Mouse (Mus musculus) limb, embryonic 14.5 days (tissue): ENCODE measurements around the gene Nipsnap3b. TPM values are rescaled to one million over a fixed set of nuclear protein-coding genes. Genes with fewer than 3 reads are reported as not detected.

ENCODE experiments used
- ATAC-seq: fragments of 200-750 bp; cut with Nextera tagmentation; 2 replicates; pipeline ENCODE4 v1.8.0; 2017; ENCODE audit warnings: low read depth, moderate number of reproducible peaks, moderate TSS enrichment; ENCODE audit not compliant: low FRiP score
- DNase-seq: peaks from one replicate; pipeline ENCODE4 v3.0.0-alpha.2; 2015; ENCODE audit warnings: low spot score
- H3K27ac ChIP-seq: fragments of 300-500 bp; sonication (generic); replicated peaks from 2 replicates; pipeline ENCODE4 v1.5.1; 2014; ENCODE audit warnings: low read depth, mild to moderate bottlenecking, low read length, moderate library complexity, mixed read lengths
- H3K27me3 ChIP-seq: fragments of 300-500 bp; sonication (generic); 2 replicates; pipeline ENCODE4 v1.6.1; 2014; ENCODE audit warnings: low read length, mixed read lengths; ENCODE audit not compliant: control insufficient read depth, insufficient read depth
- H3K36me3 ChIP-seq: fragments of 300-500 bp; sonication (generic); 2 replicates; pipeline ENCODE4 v1.6.1; 2014; ENCODE audit warnings: mild to moderate bottlenecking, low read length, moderate library complexity, mixed read lengths; ENCODE audit not compliant: control insufficient read depth, insufficient read depth
- H3K4me1 ChIP-seq: fragments of 300-500 bp; sonication (generic); 2 replicates; pipeline ENCODE4 v1.6.1; 2014; ENCODE audit warnings: antibody characterized with exemption, low read length, mixed read lengths; ENCODE audit not compliant: control insufficient read depth, insufficient read depth
- H3K4me2 ChIP-seq: fragments of 300-500 bp; sonication (generic); replicated peaks from 2 replicates; pipeline ENCODE4 v1.6.1; 2014; ENCODE audit warnings: low read depth, mild to moderate bottlenecking, low read length, moderate library complexity; ENCODE audit not compliant: severe bottlenecking
- H3K4me3 ChIP-seq: fragments of 300-500 bp; sonication (generic); replicated peaks from 2 replicates; pipeline ENCODE4 v1.5.1; 2014; ENCODE audit warnings: low read length
- H3K9ac ChIP-seq: fragments of 300-500 bp; sonication (generic); 2 replicates; pipeline ENCODE4 v1.6.1; 2014; ENCODE audit warnings: mild to moderate bottlenecking, low read depth, low read length, moderate library complexity; ENCODE audit not compliant: severe bottlenecking
- H3K9me3 ChIP-seq: fragments of 300-500 bp; sonication (generic); 2 replicates; pipeline ENCODE4 v1.6.1; 2016; ENCODE audit warnings: low read length; ENCODE audit not compliant: control insufficient read depth
- POLR2A ChIP-seq: fragments of 200-500 bp; IDR thresholded peaks from 2 replicates; pipeline ENCODE4 v1.8.0; 2012; ENCODE audit warnings: inconsistent platforms, mild to moderate bottlenecking, moderate library complexity, borderline replicate concordance; ENCODE audit not compliant: insufficient read depth, insufficient read length; ENCODE audit errors: extremely low read depth
- WGBS: fragments of 180-500 bp; shearing (Covaris S2); extraction: QIAGEN DNeasy Blood & Tissue Kit; methylation state at CpG from one replicate; pipeline ENCODE4 v1.1.7; 2014; 5-methylcytosine and 5-hydroxymethylcytosine counted together
- polyA plus RNA-seq, 2 experiments: library from polyadenylated mRNA; depleted of rRNA in 1 of 2; stranded (reverse) in 1 of 2; unstranded in 1 of 2; fragments of >200 nt; fragmentation: Nextera tagmentation in 1 of 2; extraction: Ambion mirVana in 1 of 2; gene quantifications; 2 replicates each; pipeline versions ENCODE4 v1.2.1 to v1.2.3; 2012 to 2014

Nipsnap3b gene
- polyA plus RNA-seq, 2 experiments, result 28.0 to 51.6 TPM

DNA sequence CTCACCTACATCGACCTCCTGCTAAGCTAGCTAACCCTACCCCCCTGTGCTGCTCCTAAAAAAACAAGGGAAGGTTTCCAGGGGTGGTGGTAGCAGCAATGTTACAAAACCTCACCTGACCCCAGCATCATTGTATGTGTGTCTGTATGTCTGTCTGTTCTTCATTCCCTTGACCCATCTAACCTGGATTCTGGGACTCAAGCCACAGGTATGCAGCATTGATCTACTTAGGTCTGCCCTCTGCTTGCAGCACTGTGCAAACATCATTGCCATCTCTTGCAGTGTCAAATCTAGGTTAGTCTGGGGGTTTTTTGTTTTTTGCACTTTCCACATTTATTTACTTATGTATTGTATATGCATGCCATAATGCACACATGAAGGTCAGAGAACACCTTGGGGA lies 6.7 kb downstream of the Nipsnap3b start:
- WGBS, result 95% methylated on average over 1 of the region's 1 CpGs
- peaks cover 38% of the 10 kb centered on the region for H3K36me3 ChIP-seq
- H3K27ac ChIP-seq, result no peak overlapping the region
- H3K9me3 ChIP-seq, result peaks cover 4% of the 10 kb centered on the region; the same call in 1 of the 2 replicates
- H3K4me2 ChIP-seq, result no peak overlapping the region
- no peak for TF ChIP-seq POLR2A
- no peak overlapping the region for H3K9ac ChIP-seq
- H3K27me3 ChIP-seq, result no peaks in the 10 kb centered on the region
- H3K4me3 ChIP-seq, result no peak overlapping the region
- no peak for DNase-seq
- ATAC-seq, result no peak
- H3K4me1 ChIP-seq, result no peaks in the 10 kb centered on the region

DNA sequence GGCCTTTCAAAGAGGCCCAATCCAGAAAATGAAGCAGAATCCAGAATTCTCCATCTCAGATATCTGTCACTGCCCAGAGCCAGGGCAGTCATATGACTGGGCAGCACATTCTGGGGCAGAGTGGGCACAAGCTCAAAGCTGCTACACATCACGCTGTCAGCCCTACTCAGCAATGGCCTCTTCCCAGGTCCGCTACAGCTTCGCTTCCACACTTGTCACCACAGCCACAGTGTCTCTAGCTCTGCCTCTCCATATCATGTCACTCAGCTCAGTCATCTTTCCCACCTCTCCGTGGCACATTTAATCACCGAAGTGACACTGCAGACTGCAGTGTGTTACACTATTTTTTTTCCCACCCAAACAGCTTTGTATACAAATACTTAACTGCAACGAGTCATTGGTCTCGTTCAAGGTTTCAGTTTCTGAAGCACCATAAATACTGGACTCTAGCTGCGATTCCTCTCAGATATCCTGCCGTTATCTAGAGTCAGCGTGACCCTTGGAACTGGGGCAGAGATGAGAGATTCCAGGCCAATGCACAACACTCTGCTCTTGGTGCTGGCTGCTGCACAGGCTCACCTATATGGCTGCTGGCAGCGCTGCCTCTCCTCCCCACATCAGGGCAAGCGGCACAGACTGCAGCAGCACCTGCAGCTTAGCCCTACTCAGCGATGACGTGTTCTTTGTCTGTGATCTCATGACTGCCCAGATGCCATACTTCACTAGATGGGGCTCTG lies 11.7 kb downstream of the Nipsnap3b start:
- no peak overlapping the region for H3K4me3 ChIP-seq
- no peak overlapping the region for H3K9ac ChIP-seq
- WGBS, result 93% methylated on average over 14 of the region's 14 CpGs
- no peak for ATAC-seq
- H3K27ac ChIP-seq, result no peak overlapping the region
- H3K36me3 ChIP-seq, result peaks cover 17% of the 10 kb centered on the region; the same call in 1 of the 2 replicates
- H3K9me3 ChIP-seq, result no peaks in the 10 kb centered on the region; the same call in 1 of the 2 replicates
- H3K4me1 ChIP-seq, result no peaks in the 10 kb centered on the region
- no peak overlapping the region for H3K4me2 ChIP-seq
- H3K27me3 ChIP-seq, result no peaks in the 10 kb centered on the region
- no peak for DNase-seq
- no peak for TF ChIP-seq POLR2A

DNA sequence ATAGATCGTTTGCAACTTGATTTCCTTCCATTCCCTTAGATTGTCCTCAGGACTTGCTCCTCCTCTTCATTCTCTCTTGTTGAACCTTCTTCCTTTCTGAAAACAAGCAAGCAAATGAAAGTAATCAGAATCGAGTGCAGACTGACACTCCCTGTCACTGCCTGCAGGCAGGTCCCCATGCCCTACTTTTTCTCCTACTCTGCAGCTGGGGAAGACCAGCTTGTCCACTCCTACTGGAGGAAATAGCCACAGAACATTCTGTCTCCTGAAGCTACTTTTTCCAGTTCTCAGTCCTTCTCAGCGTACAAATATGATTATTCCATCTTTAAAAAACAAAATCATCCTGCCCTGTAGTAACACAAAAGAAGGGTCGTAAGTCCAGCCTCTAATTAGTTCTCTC lies 12.7 kb downstream of the Nipsnap3b start:
- Histone ChIP-seq H3K36me3 (peaks cover 13% of the 10 kb centered on the region; the same call in 1 of the 2 replicates), H3K4me3 (no peak overlapping the region), H3K4me2 (no peak overlapping the region), H3K9me3 (no peaks in the 10 kb centered on the region; the same call in 1 of the 2 replicates), H3K27me3 (no peaks in the 10 kb centered on the region), H3K9ac (no peak overlapping the region), H3K27ac (no peak overlapping the region), H3K4me1 (no peaks in the 10 kb centered on the region)
- WGBS, result 86% methylated on average over 4 of the region's 4 CpGs
- ATAC-seq, result no peak
- DNase-seq, result no peak
- TF ChIP-seq POLR2A, result no peak

DNA sequence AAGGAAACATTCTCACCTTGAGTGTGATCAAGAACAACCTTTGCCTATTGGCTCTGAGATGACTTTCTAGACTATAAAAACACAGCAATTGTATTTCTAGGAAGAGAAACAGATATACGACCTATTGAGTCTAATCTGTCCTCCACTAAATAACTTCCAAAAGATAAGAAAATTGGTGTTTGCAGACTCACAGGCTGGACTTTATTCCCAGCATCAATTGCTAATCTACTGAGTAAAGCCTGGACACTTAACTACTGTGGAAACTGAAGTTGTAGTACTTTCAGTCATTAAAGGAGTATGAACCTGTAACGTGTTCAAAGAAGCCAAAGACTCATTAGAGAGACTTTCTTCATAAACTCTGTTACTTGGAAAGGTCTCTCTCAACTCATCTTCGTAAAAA lies 16.1 kb downstream of the Nipsnap3b start:
- no peaks in the 10 kb centered on the region; the same call in 1 of the 2 replicates for H3K9me3 ChIP-seq
- no peak for ATAC-seq
- 76% methylated on average over 3 of the region's 3 CpGs for WGBS
- H3K4me1 ChIP-seq, result no peaks in the 10 kb centered on the region
- H3K4me3 ChIP-seq, result no peak overlapping the region
- H3K27me3 ChIP-seq, result no peaks in the 10 kb centered on the region
- H3K4me2 ChIP-seq, result no peak overlapping the region
- DNase-seq, result no peak
- no peak for TF ChIP-seq POLR2A
- no peak overlapping the region for H3K27ac ChIP-seq
- H3K36me3 ChIP-seq, result peaks cover 8% of the 10 kb centered on the region; the same call in 1 of the 2 replicates
- no peak overlapping the region for H3K9ac ChIP-seq

DNA sequence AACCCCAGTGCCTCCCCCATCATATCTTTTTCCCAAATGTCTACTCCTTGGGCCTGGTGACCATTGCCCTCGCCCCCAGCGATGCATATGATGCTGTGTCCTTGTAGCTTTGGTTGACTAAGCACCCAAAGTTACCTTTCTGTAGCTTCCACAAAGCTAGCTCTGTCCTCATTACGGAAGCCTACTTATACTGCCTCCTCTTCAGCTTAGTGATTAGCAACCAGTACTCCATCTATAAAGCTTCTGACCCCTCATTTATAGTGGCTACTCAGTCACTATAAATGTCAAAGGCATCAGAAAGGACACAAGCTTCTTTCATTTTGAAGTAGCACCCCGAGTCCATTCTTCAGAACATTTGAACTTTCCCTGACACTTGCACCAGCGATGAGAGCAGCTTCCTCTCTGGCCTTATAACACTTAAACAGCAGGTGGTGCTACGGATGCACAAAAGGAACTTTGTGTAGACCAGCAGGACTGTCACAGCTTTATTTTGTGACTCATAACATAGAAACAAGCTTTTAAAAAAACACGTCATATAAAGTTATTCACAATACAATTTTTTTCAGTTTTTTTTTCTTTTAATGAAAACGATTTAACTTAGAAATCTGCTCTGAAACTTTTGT lies 18.8 kb downstream of the Nipsnap3b start:
- H3K9ac ChIP-seq, result no peak overlapping the region
- no peaks in the 10 kb centered on the region for H3K4me1 ChIP-seq
- H3K9me3 ChIP-seq, result no peaks in the 10 kb centered on the region; the same call in 1 of the 2 replicates
- no peak for ATAC-seq
- no peak for DNase-seq
- H3K27ac ChIP-seq, result no peak overlapping the region
- TF ChIP-seq POLR2A, result no peak
- WGBS, result 48% methylated on average over 8 of the region's 8 CpGs
- no peak overlapping the region for H3K4me3 ChIP-seq
- no peaks in the 10 kb centered on the region for H3K27me3 ChIP-seq
- no peak overlapping the region for H3K4me2 ChIP-seq
- H3K36me3 ChIP-seq, result peaks cover 22% of the 10 kb centered on the region
